Mouse (Mus musculus) forebrain, embryonic 12.5 days (tissue): ENCODE measurements at regions not wholly inside any gene's neighbourhood (a gene's known extent, or its start where the extent isn't known, plus 50 kb on each side); places are given as distances from the start of the nearest gene placed in this dataset.
A peak's percentile ranks its signal among the peaks of the same experiment; 100 is the strongest.

Experiments
- ATAC-seq: fragments of 200-750 bp; cut with Nextera tagmentation; 2 replicates; pipeline ENCODE4 v1.8.0; 2017; ENCODE audit warnings: moderate TSS enrichment; ENCODE audit not compliant: low FRiP score
- H3K27ac ChIP-seq: fragments of 300-500 bp; sonication (generic); 2 replicates; pipeline ENCODE4 v1.5.1; 2016; ENCODE audit warnings: mild to moderate bottlenecking
- H3K27me3 ChIP-seq: fragments of 300-500 bp; sonication (generic); 2 replicates; pipeline ENCODE4 v1.6.1; 2016; ENCODE audit warnings: mild to moderate bottlenecking
- H3K36me3 ChIP-seq: fragments of 300-500 bp; sonication (generic); replicated peaks from 2 replicates; pipeline ENCODE4 v1.6.1; 2016; ENCODE audit warnings: mild to moderate bottlenecking
- H3K4me1 ChIP-seq: fragments of 300-500 bp; sonication (generic); 2 replicates; pipeline ENCODE4 v1.6.1; 2016
- H3K4me2 ChIP-seq: fragments of 300-500 bp; sonication (generic); 2 replicates; pipeline ENCODE4 v1.6.1; 2016; ENCODE audit warnings: mild to moderate bottlenecking, moderate library complexity
- H3K4me3 ChIP-seq: fragments of 300-500 bp; sonication (generic); replicated peaks from 2 replicates; pipeline ENCODE4 v1.5.1; 2016; ENCODE audit warnings: mild to moderate bottlenecking
- H3K9ac ChIP-seq: fragments of 300-500 bp; sonication (generic); 2 replicates; pipeline ENCODE4 v1.6.1; 2016; ENCODE audit warnings: mild to moderate bottlenecking
- H3K9me3 ChIP-seq: fragments of 300-500 bp; sonication (generic); 2 replicates; pipeline ENCODE4 v1.6.1; 2016
- WGBS: fragments of 180-500 bp; shearing (Covaris S2); methylation state at CpG from one replicate; pipeline ENCODE4 v1.1.7; 2016; 5-methylcytosine and 5-hydroxymethylcytosine counted together

DNA sequence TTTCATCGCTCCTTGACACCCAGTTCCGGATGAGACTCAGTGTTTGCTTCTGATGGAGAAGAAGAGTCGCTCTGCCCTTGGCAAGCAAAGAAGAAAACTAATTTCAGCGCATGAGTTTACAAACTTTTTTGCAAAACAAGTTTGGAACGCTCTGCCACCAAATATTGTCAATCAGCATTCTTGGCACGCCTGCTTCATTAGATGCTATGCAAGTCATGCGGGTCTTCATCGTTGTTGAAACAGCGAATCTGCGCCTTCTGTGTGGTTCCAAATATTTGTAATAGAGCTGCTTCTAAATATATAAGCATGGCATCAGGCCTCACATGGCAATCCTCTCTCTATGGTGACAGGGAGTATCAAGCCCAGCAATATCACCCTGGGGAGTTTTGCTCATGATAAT lies 301.9 kb upstream of the Noct start:
- no peak overlapping the region for H3K4me3 ChIP-seq
- H3K4me2 ChIP-seq: no peak overlapping the region
- no peaks in the 10 kb centered on the region for H3K9me3 ChIP-seq
- ATAC-seq: no peak
- peak overlapping the region; percentile 32; the same call in 1 of the 2 replicates for H3K27ac ChIP-seq
- H3K9ac ChIP-seq: no peak overlapping the region
- 95% methylated on average over 10 of the region's 10 CpGs for WGBS
- peaks cover 4% of the 10 kb centered on the region; the same call in 1 of the 2 replicates for H3K4me1 ChIP-seq
- H3K27me3 ChIP-seq: no peaks in the 10 kb centered on the region
- H3K36me3 ChIP-seq: no peaks in the 10 kb centered on the region

DNA sequence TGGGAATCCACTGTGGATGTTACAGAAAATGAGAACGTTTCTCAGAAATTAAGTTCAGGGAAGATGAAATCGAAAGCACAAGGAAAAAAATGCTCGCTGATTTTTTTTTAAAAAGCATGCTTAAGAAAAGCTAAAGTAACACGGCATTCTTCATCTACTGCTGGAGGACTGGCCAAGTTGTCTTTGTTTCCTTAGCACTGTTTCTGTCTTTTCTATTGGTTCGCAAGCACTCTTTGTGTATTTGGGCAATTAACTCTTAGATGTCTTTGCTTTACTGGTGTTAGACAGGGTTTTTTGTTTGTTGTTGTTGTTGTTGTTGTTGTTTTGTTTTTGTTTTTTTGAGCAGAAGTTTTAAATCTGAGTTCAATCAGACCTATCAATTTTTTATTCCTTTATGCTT lies 301.4 kb upstream of the Noct start:
- peak overlapping the region; percentile 32; the same call in 1 of the 2 replicates for H3K27ac ChIP-seq
- no peak overlapping the region for H3K4me2 ChIP-seq
- WGBS: 62% methylated on average over 5 of the region's 5 CpGs
- ATAC-seq: peak; percentile 45; the same call in 1 of the 2 replicates
- no peaks in the 10 kb centered on the region for H3K9me3 ChIP-seq
- H3K9ac ChIP-seq: no peak overlapping the region
- no peak overlapping the region for H3K4me3 ChIP-seq
- H3K36me3 ChIP-seq: no peaks in the 10 kb centered on the region
- peaks cover 4% of the 10 kb centered on the region; the same call in 1 of the 2 replicates for H3K4me1 ChIP-seq
- no peaks in the 10 kb centered on the region for H3K27me3 ChIP-seq

DNA sequence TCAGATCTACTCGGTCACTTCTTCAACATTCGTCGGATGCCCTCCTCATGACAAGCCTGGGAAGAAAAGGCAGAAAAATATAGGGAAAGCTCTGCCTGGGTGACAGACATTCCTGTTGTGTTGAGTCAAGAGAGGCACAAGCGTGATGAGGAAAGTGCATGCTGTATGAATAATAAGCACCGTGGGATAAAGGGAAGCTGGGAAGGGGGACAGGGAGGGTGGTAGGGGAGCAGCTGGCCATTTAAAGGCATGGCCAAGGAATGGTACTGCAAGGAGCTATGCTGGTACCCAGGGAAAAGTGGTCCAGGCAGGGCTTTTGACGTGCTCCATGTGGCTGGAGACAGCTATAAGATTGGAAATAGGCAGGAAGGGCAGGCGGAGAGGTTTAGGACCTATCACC lies 300.9 kb upstream of the Noct start:
- H3K9ac ChIP-seq: no peak overlapping the region
- peak; percentile 85 for ATAC-seq
- WGBS: 43% methylated on average over 7 of the region's 7 CpGs
- no peak overlapping the region for H3K4me3 ChIP-seq
- H3K4me1 ChIP-seq: peaks cover 4% of the 10 kb centered on the region; the same call in 1 of the 2 replicates
- H3K27me3 ChIP-seq: no peaks in the 10 kb centered on the region
- H3K36me3 ChIP-seq: no peaks in the 10 kb centered on the region
- no peaks in the 10 kb centered on the region for H3K9me3 ChIP-seq
- H3K27ac ChIP-seq: 0 out of 2 replicates have a peak overlapping the region, but pooled peaks have one; percentile 27
- H3K4me2 ChIP-seq: no peak overlapping the region

DNA sequence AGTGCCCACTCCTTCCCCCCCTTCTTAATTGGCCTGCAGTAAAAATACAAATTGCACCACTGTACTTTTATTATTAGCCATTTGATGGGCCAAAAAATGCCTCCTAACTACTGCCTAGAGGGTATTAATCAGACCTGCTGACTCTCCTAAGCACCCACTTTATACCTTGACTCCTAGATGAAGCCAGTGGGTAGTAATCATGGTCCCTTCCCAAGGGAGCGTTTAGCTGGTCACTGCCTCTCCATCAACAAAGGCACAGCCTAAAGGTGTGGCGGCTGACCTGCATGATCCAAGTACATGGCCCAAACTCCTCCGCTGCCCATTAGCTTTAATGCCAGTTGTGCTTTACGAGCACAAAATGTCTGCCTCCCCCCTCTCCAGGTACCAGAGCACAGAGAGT lies 296.9 kb upstream of the Noct start:
- Histone ChIP-seq H3K9ac (no peak overlapping the region), H3K27ac (no peak overlapping the region), H3K4me3 (no peak overlapping the region), H3K9me3 (no peaks in the 10 kb centered on the region), H3K27me3 (no peaks in the 10 kb centered on the region), H3K4me2 (no peak overlapping the region), H3K4me1 (peaks cover 4% of the 10 kb centered on the region; the same call in 1 of the 2 replicates), H3K36me3 (no peaks in the 10 kb centered on the region)
- ATAC-seq: no peak
- 83% methylated on average over 4 of the region's 4 CpGs for WGBS

DNA sequence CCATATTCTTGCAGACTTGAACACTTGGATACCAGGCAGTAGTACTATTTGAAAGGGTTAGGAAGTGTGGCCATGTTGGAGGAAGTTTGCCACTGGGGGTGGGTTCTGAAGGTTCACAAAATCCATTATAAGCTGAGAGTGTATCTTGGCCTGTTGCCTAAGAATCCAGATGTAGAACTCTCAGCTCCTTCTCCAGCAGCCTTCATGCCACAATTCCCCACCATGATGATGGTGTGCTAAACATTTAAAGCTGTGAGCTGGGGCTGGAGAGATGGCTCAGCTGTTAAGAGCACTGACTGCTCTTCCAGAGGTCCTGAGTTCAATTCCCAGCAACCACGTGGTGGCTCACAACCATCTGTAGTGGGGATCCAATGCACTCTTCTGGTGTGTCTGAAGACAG lies 295.2 kb upstream of the Noct start:
- peaks cover 6% of the 10 kb centered on the region; the same call in 1 of the 2 replicates for H3K4me1 ChIP-seq

DNA sequence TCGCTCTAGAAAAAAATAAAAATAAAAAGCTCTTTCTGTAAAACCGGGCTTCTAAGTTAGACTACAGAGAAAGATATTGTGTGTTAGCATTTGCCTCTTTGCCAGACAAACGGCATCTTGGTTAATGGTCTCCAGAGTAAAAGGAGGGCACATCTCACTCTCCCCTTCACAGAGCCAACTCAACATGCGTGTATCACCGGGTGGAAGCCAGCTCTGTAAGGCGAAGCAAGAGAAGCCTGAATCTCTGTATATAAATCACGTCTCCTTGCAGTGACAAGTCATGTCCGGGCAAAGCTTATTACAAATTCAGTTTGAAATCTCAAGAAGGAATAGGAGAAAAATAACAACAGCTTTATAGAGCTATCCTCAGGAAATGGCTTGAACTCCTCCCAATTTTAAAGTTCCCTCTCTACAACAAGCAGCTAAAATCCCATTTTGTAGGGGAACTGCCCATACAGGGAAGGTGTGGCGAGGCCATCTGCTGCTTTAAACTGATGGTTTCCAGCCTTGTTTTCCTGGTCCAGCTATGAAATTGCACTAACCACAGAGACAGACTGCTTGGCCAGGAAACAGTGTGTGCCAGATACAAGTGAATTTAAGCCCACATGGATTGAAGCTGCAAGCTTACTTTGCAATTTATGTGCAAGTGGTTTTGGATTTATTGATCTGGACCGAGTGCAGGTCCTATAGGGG lies 291.7 kb upstream of the Noct start:
- H3K27me3 ChIP-seq: no peaks in the 10 kb centered on the region
- H3K36me3 ChIP-seq: no peaks in the 10 kb centered on the region
- H3K9ac ChIP-seq: no peak overlapping the region
- ATAC-seq: no peak
- H3K27ac ChIP-seq: no peak overlapping the region
- H3K4me2 ChIP-seq: no peak overlapping the region
- WGBS: 84% methylated on average over 10 of the region's 10 CpGs
- no peaks in the 10 kb centered on the region for H3K9me3 ChIP-seq
- no peak overlapping the region for H3K4me3 ChIP-seq
- H3K4me1 ChIP-seq: peaks cover 6% of the 10 kb centered on the region; the same call in 1 of the 2 replicates

More for the DNA sequence above, 295.2 kb upstream of the Noct start:
- no peaks in the 10 kb centered on the region for H3K36me3 ChIP-seq
- H3K4me3 ChIP-seq: no peak overlapping the region
- H3K27me3 ChIP-seq: no peaks in the 10 kb centered on the region
- H3K9ac ChIP-seq: no peak overlapping the region
- H3K4me2 ChIP-seq: no peak overlapping the region
- WGBS: 87% methylated on average over 1 of the region's 1 CpGs
- no peak for ATAC-seq
- H3K27ac ChIP-seq: no peak overlapping the region
- no peaks in the 10 kb centered on the region for H3K9me3 ChIP-seq

DNA sequence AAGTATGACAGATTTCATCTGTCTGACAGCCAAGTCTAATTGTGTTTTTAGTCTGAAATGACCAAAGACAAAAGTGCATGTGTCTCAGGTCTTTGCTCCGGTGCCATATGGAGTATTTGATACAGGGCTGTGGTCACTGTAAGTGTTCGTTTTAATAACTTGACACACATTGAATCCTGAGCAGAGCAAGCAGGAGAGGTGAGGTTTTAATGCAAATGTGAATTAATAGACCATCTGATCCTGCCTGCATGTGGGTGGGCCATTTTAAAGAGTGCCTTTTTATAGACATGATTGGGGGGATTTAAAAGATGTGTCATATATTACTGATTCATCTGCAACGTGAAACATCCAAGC lies 291.2 kb upstream of the Noct start:
- H3K27me3 ChIP-seq: no peaks in the 10 kb centered on the region
- H3K9ac ChIP-seq: no peak overlapping the region
- no peak overlapping the region for H3K4me3 ChIP-seq
- no peak overlapping the region for H3K4me2 ChIP-seq
- no peak overlapping the region for H3K27ac ChIP-seq
- H3K36me3 ChIP-seq: no peaks in the 10 kb centered on the region
- 76% methylated on average over 3 of the region's 3 CpGs for WGBS
- no peak for ATAC-seq
- peaks cover 6% of the 10 kb centered on the region; the same call in 1 of the 2 replicates for H3K4me1 ChIP-seq
- H3K9me3 ChIP-seq: no peaks in the 10 kb centered on the region

DNA sequence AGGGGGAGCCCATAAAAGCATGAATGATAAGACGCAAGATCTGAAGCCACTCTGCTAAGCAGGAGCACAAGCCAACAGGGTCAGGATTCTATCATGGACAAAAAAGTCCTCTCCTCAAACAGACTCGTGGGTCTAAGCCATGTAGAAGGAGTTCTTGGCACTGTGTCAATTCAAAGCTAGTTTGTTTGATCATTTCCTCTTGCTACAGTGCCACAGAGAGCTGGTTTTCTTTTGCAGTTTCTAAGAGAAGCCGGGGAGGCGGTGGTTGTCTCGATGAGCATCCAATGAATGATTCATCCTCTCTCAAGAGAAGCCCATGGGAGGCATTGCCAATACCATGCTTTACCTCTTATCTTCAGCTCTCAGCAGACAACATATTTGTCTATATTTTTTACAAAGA lies 284.6 kb upstream of the Noct start:
- no peak overlapping the region for H3K4me3 ChIP-seq
- H3K27ac ChIP-seq: no peak overlapping the region
- H3K4me2 ChIP-seq: no peak overlapping the region
- WGBS: 88% methylated on average over 5 of the region's 5 CpGs
- no peaks in the 10 kb centered on the region for H3K27me3 ChIP-seq
- no peak for ATAC-seq
- H3K4me1 ChIP-seq: no peaks in the 10 kb centered on the region
- no peak overlapping the region for H3K9ac ChIP-seq
- no peaks in the 10 kb centered on the region for H3K9me3 ChIP-seq
- no peaks in the 10 kb centered on the region for H3K36me3 ChIP-seq

DNA sequence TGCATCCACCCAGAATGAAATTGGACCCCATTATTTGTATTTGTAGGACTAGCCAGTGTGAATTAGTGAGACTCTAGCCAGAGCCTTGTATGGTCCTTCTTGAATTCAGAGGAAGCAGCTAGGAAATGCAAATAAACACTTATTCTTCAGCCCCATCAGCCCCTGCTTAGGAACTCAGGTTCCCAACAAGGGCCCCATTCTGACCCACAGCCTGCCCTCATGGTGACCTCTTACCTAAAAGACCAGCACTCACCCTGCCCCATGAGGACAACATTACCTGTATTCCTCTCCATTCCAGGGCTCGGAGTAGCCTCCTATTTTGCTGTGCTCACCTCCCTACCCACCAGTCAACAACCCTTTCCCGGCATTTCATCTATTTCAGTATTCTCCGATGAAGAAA lies 283.6 kb upstream of the Noct start:
- Histone ChIP-seq H3K36me3 (no peaks in the 10 kb centered on the region), H3K27me3 (no peaks in the 10 kb centered on the region), H3K9me3 (no peaks in the 10 kb centered on the region), H3K4me3 (no peak overlapping the region), H3K4me2 (no peak overlapping the region), H3K9ac (no peak overlapping the region), H3K4me1 (no peaks in the 10 kb centered on the region), H3K27ac (no peak overlapping the region)
- no peak for ATAC-seq
- WGBS: 79% methylated on average over 3 of the region's 3 CpGs

DNA sequence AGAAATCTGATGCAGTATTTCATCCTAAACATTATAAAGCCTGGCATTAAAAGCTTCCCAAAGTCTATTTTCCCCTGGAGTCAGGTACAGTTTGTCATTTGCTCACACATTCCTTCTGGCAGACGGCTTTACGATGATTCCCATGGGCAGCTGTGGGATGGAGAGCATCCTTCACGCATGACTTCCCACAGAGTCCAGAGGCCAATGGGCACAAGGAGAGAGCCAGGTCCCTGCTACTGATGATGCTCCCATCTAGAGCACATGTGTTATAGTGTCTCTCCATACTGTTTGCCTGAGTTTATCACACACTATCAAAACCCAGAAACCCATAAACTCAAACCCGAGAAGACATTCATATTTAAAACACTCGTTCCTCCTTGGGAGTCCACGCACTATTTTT lies 270.8 kb upstream of the Noct start:
- 84% methylated on average over 6 of the region's 6 CpGs for WGBS
- Histone ChIP-seq H3K9me3 (no peaks in the 10 kb centered on the region), H3K27ac (no peak overlapping the region), H3K9ac (no peak overlapping the region), H3K4me3 (no peak overlapping the region), H3K4me1 (no peaks in the 10 kb centered on the region), H3K36me3 (no peaks in the 10 kb centered on the region), H3K4me2 (no peak overlapping the region), H3K27me3 (no peaks in the 10 kb centered on the region)
- no peak for ATAC-seq

DNA sequence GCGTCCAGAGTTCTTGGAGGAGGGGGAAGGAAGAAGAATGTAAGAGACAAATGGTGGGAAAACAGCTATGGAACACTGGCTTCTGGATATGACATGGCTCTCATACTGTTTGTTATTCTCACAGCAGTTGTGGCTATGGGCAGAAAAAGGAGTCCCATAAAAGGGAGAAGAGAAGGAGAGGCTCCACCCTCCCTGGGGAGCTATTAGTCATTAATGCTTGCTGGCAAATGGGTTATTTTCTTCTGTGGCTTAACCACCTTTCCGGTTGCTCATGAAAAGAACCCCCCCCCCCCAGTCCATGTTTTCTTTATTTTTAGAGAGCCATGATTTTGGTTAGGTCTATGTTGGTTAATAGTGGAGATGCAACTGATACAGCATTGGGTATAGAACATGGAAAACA lies 253.9 kb upstream of the Noct start:
- H3K36me3 ChIP-seq: no peaks in the 10 kb centered on the region
- WGBS: 89% methylated on average over 2 of the region's 2 CpGs
- no peaks in the 10 kb centered on the region for H3K9me3 ChIP-seq
- H3K27ac ChIP-seq: no peak overlapping the region
- ATAC-seq: no peak
- no peak overlapping the region for H3K9ac ChIP-seq
- no peak overlapping the region for H3K4me3 ChIP-seq
- H3K4me1 ChIP-seq: peaks cover 3% of the 10 kb centered on the region; the same call in 1 of the 2 replicates
- no peak overlapping the region for H3K4me2 ChIP-seq
- no peaks in the 10 kb centered on the region for H3K27me3 ChIP-seq

DNA sequence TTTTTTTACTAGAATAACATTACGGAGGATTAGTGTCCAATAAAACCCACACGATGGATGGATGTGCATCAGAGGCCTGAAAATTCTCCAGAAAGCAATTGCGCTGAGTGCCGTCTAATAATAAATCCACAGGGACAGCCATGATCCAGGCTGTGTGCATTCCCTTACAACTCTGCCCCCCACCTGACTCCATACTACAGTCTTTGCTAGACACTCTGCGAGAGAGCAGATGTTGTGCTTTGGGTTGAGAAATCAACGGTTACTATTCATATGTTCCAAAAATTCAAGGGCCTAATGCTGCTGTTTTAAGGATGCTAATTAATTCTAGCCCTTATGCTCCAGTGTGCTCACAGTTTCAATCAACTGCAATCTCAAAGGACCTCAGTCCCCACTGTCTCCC lies 251.2 kb upstream of the Noct start:
- H3K4me1 ChIP-seq: peaks cover 3% of the 10 kb centered on the region; the same call in 1 of the 2 replicates
- no peaks in the 10 kb centered on the region for H3K36me3 ChIP-seq
- H3K27me3 ChIP-seq: no peaks in the 10 kb centered on the region
- no peak overlapping the region for H3K4me3 ChIP-seq
- no peak overlapping the region for H3K9ac ChIP-seq
- no peaks in the 10 kb centered on the region for H3K9me3 ChIP-seq
- H3K4me2 ChIP-seq: no peak overlapping the region
- WGBS: 82% methylated on average over 6 of the region's 6 CpGs
- H3K27ac ChIP-seq: no peak overlapping the region
- ATAC-seq: no peak

DNA sequence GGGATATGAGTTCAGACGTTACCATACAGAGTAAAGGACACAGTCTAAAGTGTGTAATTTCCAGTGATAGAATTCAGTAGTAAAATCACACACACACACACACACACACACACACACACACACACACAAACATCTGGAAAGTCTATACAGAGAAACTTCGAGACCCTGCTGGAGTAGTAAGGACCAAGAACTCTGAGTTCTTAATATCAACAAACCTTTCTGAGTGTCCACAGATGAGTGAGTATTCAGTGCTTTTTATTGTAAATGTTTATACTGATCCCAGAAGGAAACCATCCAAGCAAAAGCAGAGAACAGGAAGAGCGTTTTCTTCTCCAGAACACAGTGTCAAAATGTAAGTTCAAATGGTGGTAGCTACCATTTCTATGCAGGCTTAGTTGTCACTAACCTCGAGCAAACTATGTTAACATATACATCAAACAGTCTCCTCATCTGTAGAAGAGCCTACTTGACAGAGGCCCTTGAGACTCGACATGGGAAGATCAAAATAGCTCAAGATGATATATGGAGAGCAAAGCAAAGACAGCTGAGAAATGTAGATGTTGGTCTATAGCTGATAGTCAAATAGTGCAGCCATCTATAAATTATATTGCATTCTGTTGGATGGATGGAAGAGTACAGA lies 248.0 kb upstream of the Noct start:
- ATAC-seq: no peak
- Histone ChIP-seq H3K27me3 (no peaks in the 10 kb centered on the region), H3K9me3 (no peaks in the 10 kb centered on the region), H3K4me1 (peaks cover 3% of the 10 kb centered on the region; the same call in 1 of the 2 replicates), H3K9ac (no peak overlapping the region), H3K36me3 (no peaks in the 10 kb centered on the region), H3K4me3 (no peak overlapping the region), H3K27ac (no peak overlapping the region), H3K4me2 (no peak overlapping the region)
- WGBS: 90% methylated on average over 5 of the region's 5 CpGs
